Mouse (Mus musculus): Measurements from ENCODE around the gene Zfp61.

DNA sequence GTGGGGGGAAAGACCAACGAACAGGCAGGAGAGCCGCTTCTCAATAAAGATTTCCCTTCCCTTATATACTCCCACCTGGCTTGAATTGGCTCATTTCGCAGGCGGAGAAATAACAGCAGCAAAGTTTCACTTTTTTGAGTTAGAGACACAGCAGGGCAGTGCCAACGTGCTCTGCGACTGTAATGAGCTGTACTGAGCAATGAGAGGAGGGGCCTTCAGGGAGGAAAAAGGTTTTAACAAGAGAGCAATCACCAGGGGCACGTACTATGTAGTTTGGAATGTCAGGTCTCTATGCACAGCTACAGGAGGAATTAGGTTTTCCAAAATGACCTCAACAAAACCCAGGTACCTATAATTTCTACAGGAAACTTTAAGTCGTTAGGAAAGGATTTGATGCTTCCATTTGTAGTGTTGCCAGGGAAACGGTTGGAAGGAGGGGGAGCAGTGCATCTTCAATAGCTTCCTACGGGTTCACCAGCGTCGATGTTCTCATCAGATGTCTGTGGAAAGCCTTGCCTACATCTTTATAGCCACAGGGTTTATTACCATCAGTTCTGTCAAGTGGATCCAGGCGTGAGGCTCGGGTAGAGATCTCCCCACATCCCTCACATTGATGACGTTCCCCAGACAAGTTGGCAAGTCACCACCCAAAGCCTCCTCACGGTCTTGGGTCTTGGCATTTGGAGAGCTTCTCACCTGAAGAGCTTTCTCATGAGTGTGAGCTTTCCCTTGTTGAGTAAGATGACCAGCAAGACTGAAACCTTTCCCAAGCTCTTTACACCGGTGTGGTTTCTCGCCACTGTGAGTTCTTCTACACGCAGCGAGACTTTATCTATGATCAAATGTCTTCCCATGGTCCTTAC lies 25.5 kb upstream of the Zfp61 start:
- TF ChIP-seq CTCF (IDR thresholded peaks at IDR 0.05; ENCODE audit: low read depth) (no peak), EP300 (IDR thresholded peaks at IDR 0.05; ENCODE audit: low read depth) (no peak)
